Mouse (Mus musculus) ES-Bruce4 (cell line): ENCODE results near the gene Cap1.

Source experiments
- EP300 ChIP-seq: IDR thresholded peaks from 2 replicates; pipeline ENCODE4 v1.6.1; 2011; ENCODE audit warnings: low read depth, low read length; ENCODE audit not compliant: insufficient read depth
- POLR2A ChIP-seq: IDR thresholded peaks from one replicate; pipeline ENCODE4 v1.8.1; 2011; ENCODE audit warnings: low read length; ENCODE audit not compliant: insufficient read depth

GRCm38 (mm10) chr4:122886579-122887254, 861 bp upstream of the Cap1 start:
- TF ChIP-seq POLR2A (no peak), EP300 (no peak)
